Mouse (Mus musculus) monocyte, adult 5-6 weeks (primary cell): ENCODE measurements around the gene Car14. TPM values are rescaled to one million over a fixed set of nuclear protein-coding genes. Genes with fewer than 3 reads are reported as not detected.

ENCODE experiments used
- ATAC-seq: fragments of 153-309, 156-312 bp; replicated peaks from 2 replicates; pipeline ENCODE4 v1.8.0; 2017; ENCODE audit warnings: mild to moderate bottlenecking; ENCODE audit not compliant: low TSS enrichment, insufficient number of reproducible peaks, severe bottlenecking, poor library complexity, low FRiP score
- total RNA-seq: library from RNA; stranded (forward); fragments of 200-1000, 200-491, 200-594 nt; gene quantifications from 3 replicates; pipeline ENCODE4 v1.2.3, GENCODE M21; 2017

Gene Car14
- total RNA-seq, 1 experiment from 2014 or later, result not detected

DNA sequence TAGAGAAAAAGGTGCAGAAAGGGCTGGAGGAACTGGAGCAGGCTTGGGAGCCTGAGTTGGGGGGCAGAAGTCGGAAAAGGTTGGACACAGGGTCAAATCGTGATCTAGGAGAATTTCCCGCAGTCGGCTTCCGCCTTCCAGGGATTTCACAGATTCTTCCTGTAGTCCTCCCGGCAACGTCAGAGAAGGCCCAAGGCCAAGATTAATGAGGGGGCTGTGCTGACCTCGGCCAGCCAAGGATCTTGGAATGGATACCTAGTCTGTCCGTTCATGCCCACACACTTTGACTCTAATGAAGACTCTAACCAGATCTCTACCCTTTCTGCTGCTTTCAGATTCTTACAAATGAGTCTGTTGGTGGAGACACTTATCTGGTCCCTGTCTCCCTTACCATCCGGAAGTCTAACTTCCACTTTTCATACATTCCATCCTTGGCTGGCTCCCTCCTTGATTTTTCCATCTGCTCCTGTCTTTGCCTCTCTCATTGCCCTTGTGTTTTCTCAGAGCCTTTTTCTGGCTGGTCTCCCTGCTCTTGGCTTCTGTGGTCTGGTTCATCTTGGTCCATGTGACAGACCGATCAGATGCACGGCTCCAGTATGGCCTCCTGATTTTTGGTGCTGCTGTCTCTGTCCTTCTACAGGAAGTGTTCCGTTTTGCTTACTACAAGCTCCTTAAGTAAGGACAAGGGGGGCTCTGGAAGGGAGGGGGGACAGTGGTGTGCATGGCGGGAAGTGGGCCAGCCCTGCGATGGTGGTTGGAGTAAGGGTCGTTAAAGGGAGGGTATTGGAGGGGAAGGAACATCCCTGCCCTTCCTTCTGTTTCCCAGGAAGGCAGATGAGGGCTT, 10.0 kb downstream of the Car14 start:
- no peak for ATAC-seq

DNA sequence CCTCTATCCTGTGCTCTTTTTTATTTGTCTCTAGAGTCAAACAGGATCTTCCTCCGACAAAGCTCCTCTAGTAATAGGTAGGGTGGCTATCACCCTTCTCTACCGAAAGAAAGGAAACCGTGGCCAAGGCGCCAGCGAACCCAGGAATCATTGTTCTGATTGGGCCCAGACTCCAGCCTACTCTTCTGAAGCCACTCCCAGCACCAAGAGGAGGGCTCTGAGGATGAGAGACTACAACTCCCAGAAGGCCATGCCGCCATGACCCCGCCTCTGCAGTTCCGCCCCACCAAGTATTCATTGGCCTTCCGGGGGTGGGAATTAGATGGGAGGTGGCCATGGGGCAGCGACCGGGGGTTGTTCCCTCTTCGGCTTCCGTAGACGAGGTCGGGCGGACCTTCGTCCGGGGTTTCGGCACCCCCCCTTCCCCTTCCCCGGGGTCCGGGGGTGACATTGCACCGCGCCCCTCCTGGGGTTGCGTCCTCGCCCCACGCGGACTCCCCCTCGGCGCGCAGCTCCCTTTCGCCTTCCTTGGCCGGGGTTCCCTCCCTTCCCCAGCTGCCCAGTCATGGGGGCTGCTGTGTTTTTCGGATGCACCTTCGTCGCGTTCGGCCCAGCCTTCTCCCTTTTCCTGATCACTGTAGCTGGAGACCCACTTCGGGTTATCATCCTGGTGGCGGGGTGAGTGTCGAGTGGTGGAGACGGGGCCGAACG, 10.7 kb downstream of the Car14 start, which contains the start of gene Aph1a:
Gene Aph1a (plus strand): TSS at position 364 of the 711 bp plus-strand sequence.
- ATAC-seq, result peak; percentile 97

GRCm38 (mm10) chr3:95893126-95893525, 11.4 kb downstream of the Car14 start:
- ATAC-seq, result no peak

DNA sequence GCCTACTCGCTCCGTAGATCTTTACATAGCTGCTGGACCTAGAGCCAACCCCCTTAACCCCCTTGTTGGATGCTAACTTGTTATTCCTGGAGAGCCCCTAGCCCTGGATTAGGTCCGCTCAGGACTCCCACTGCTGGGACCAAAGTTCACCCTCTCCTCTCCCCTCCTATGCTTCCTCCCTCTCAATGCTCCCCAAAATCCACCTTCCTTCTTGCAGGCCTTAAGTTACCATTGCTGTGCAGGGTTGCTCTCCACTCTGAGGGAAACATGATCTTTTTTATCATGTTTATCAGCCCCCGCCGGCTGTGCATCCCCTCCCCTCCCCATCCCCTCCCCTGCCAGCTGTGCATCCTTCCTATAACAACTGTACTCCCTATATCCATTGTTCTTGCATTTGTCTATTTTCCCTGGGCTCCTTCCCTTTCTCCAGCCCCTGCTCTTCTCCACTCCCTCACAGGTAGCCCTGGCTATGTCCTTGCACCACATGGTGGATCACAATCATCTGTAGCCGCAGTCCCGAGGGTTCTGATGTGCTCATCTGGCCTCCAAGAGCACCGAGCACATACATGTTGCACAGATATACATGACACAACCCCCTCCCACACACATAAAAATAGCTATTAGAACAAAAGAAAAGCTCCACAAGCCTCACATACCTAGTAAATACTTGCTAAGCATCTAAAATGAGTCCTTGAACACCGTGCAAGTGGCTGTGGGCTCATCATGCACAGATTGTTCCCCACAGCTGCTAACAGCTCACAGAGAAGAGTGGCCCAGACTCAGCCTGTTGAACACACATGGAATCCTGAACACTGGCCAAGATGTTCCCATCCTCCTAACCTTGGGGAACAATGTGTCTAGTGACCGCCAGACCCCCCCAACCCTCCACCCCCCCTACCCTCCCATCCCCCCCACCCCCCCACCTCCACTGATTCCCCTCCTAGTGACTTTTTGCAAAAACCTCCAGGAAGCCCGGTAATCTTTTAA, 12.1 kb downstream of the Car14 start:
- ATAC-seq, result no peak

- ATAC-seq, result peak; percentile 52
These were observed 13.1 kb downstream of the Car14 start, which contains the start of gene BC028528 for GRCm38 (mm10) chr3:95891211-95892065. BC028528 (minus strand) TSS chr3:95892005.

GRCm38 (mm10) chr3:95889664-95890063, 14.8 kb downstream of the Car14 start:
- no peak for ATAC-seq

- no peak for ATAC-seq
These were observed 16.9 kb downstream of the Car14 start for GRCm38 (mm10) chr3:95887596-95887995.

- no peak for ATAC-seq
These were observed 20.1 kb downstream of the Car14 start for GRCm38 (mm10) chr3:95884400-95884799.

DNA sequence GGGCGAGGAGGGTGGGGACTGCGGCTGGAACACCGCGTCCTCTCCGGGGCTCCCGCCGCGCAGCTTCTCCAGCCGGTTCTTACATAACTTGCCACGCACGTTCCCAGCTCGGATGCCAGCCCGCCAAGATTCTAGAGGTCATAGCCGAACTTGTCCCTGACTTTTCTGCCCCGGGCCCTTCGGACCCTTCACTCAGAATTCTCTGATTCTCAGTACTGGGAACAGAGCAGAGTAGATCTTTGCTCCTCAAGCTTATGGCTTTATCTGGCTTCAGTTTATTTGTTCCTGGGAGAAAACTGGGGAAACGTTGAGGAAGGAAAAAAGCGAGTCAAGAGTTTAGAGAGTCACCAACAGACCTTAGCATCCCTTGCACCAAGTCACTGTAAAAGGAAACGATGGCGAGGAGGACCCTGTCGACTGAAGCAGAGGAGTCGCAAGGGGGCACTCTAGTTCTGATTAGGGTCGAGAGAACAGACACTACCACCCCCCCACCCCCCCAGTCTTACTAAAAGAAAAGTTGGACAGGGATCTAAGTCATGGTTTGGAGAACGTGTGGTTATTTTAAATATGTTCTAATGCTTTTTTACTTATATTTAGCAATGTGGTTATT, 21.6 kb downstream of the Car14 start:
- ATAC-seq, result no peak

- peak; percentile 97 for ATAC-seq
These were observed 22.3 kb downstream of the Car14 start, which contains the start of gene Ciart for GRCm38 (mm10) chr3:95881979-95882815. Ciart (minus strand) TSS chr3:95882251.

DNA sequence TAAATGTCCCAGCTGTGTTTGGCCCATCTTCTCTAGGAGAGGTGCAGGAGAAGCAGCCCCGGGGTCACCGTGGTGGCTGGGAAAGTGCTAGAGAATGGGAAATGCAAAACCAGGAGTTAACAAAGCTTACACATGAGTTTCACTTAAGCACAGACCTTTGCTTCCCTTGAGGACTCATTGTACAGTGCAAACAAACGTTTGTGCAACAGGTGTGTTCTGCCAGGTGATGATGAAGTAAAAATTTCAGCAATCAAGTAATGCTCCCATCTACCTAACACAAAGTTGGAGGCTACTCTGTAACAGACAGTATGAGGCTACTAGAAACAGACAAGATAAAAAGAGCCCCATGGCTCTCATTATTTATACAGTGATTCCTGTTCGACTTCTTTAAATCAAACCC, 25.4 kb downstream of the Car14 start:
- ATAC-seq, result no peak

- ATAC-seq, result no peak
These were observed 32.4 kb downstream of the Car14 start for GRCm38 (mm10) chr3:95872048-95872447.

DNA sequence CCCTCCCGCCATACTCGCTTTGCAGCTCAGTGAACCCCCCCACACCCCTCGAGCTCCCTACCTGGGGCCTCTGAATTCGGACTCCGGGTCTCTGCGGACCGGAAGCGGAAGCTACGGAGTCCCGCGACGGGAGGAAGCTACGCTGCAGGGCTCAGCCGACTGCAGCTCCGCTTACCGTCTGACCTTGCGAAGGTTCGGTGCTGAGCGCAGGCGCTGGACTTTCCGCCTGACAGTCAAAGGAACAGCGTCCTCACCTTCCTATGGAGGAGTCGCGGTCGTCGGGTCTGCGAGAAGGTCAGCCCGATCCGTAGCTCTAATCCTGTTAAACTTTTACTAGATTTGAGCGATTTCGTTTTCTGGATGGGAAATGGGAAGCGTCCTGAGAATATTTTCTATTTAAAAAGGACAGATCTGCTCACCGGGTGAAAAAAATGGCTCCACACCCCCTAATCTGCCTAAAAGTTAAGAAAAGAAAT, 33.1 kb downstream of the Car14 start, which contains the start of gene Mrps21:
Gene Mrps21 (minus strand): TSS at position 128 of the 476 bp plus-strand sequence.
- peak; percentile 97 for ATAC-seq

GRCm38 (mm10) chr3:95870976-95871375, 33.5 kb downstream of the Car14 start:
- ATAC-seq, result no peak

DNA sequence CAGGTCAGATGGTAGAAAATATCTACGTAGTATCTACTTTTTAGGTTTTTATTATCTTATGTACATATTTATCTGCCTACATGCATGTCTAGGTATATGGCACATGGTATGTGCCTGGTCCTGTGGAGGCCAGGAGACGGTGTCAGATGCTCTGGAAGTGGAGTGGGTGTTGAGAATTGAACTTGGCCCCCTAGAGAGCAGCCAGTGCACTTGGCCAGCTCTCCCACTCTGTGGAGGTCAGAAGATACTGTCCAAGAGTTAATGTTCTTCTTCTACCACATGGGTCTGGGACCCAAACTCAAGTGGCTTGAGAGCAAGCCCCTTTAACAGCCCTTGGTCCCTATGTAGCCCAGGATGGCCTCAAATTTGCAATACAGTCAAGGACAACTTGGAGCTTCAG, 37.1 kb downstream of the Car14 start:
- ATAC-seq, result no peak

- ATAC-seq, result no peak
These were observed 38.4 kb downstream of the Car14 start for GRCm38 (mm10) chr3:95866071-95866470.
